Mouse (Mus musculus) kidney, adult 2 months (tissue): Measurements from ENCODE around the gene Pak3.

Source experiments
- CTCF ChIP-seq: fragments of 200-500 bp; conservative IDR thresholded peaks from 2 replicates; pipeline ENCODE4 v1.5.1; 2011; ENCODE audit warnings: low read depth, mild to moderate bottlenecking, control low read depth, low read length, moderate library complexity, mixed read lengths; ENCODE audit not compliant: insufficient read depth, insufficient read length
- POLR2A ChIP-seq: fragments of 200-500 bp; IDR thresholded peaks from one replicate; pipeline ENCODE4 v1.6.1; 2011; ENCODE audit warnings: low read depth, low read length, control low read depth

DNA sequence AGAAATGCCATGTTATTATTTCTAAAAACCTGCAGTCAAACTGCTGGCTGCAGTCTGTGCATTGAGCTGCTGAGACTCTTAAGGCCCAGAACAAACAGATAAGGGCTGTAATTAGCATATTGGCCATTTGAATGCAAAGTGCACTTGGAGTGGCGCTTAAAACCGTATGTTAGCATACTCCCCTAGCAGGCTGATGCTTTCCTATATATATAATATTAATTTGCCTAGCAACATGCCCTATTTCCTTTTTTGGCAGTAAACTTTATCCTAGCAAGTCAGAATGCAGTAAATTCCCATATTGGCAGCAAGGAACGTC is 136.7 kb downstream of the Pak3 start:
- no peak for TF ChIP-seq CTCF
- no peak for TF ChIP-seq POLR2A
